Mouse (Mus musculus) midbrain, embryonic 12.5 days (tissue): ENCODE measurements around the gene Zbtb8a. TPM values are rescaled to one million over a fixed set of nuclear protein-coding genes. Genes with fewer than 3 reads are reported as not detected.

Experiments
- ATAC-seq: fragments of 200-750 bp; cut with Nextera tagmentation; 2 replicates; pipeline ENCODE4 v1.8.0; 2017; ENCODE audit warnings: low read depth, moderate TSS enrichment, moderate library complexity; ENCODE audit not compliant: low FRiP score
- H3K27ac ChIP-seq: fragments of 300-500 bp; sonication (generic); replicated peaks from 2 replicates; pipeline ENCODE4 v1.5.1; 2016; ENCODE audit warnings: mild to moderate bottlenecking
- H3K27me3 ChIP-seq: fragments of 300-500 bp; sonication (generic); 2 replicates; pipeline ENCODE4 v1.6.1; 2016; ENCODE audit warnings: mild to moderate bottlenecking
- H3K36me3 ChIP-seq: fragments of 300-500 bp; sonication (generic); 2 replicates; pipeline ENCODE4 v1.6.1; 2016
- H3K4me1 ChIP-seq: fragments of 300-500 bp; sonication (generic); 2 replicates; pipeline ENCODE4 v1.6.1; 2016
- H3K4me2 ChIP-seq: fragments of 300-500 bp; sonication (generic); replicated peaks from 2 replicates; pipeline ENCODE4 v1.6.1; 2016; ENCODE audit warnings: mild to moderate bottlenecking, moderate library complexity
- H3K4me3 ChIP-seq: fragments of 300-500 bp; sonication (generic); 2 replicates; pipeline ENCODE4 v1.5.1; 2016; ENCODE audit warnings: mild to moderate bottlenecking
- H3K9ac ChIP-seq: fragments of 300-500 bp; sonication (generic); replicated peaks from 2 replicates; pipeline ENCODE4 v1.6.1; 2016; ENCODE audit warnings: mild to moderate bottlenecking, moderate library complexity
- H3K9me3 ChIP-seq: fragments of 300-500 bp; sonication (generic); 2 replicates; pipeline ENCODE4 v1.6.1; 2016; ENCODE audit warnings: mild to moderate bottlenecking
- WGBS: fragments of 180-500 bp; shearing (Covaris S2); methylation state at CpG from one replicate; pipeline ENCODE4 v1.1.7; 2016; 5-methylcytosine and 5-hydroxymethylcytosine counted together
- polyA plus RNA-seq: library from polyadenylated mRNA; unstranded; fragments of >200 nt; fragmentation: Nextera tagmentation; extraction: Ambion mirVana; gene quantifications from 2 replicates; pipeline ENCODE4 v1.2.1, GENCODE M21; 2016

The Zbtb8a gene
- polyA plus RNA-seq, 1 experiment from 2014 or later, result 12.1 TPM

GRCm38 (mm10) chr4:129324756-129325155, 53.2 kb downstream of the Zbtb8a start:
- Histone ChIP-seq H3K4me2 (no peak overlapping the region), H3K36me3 (peaks cover 76% of the 10 kb centered on the region), H3K27ac (no peak overlapping the region), H3K9me3 (no peaks in the 10 kb centered on the region), H3K4me1 (no peaks in the 10 kb centered on the region), H3K9ac (no peak overlapping the region), H3K4me3 (no peak overlapping the region), H3K27me3 (no peaks in the 10 kb centered on the region)
- no peak for ATAC-seq
- WGBS, result 90% methylated on average over 1 of the region's 1 CpGs

- peaks cover 74% of the 10 kb centered on the region for H3K36me3 ChIP-seq
These were observed 54.4 kb downstream of the Zbtb8a start for GRCm38 (mm10) chr4:129323491-129323890.

GRCm38 (mm10) chr4:129322042-129322441, 55.9 kb downstream of the Zbtb8a start:
- no peak for ATAC-seq
- Histone ChIP-seq H3K9ac (no peak overlapping the region), H3K27ac (no peak overlapping the region), H3K4me2 (no peak overlapping the region), H3K4me3 (no peak overlapping the region), H3K27me3 (no peaks in the 10 kb centered on the region), H3K36me3 (peaks cover 74% of the 10 kb centered on the region), H3K4me1 (no peaks in the 10 kb centered on the region), H3K9me3 (no peaks in the 10 kb centered on the region)
- 96% methylated on average over 5 of the region's 5 CpGs for WGBS

More at GRCm38 (mm10) chr4:129323491-129323890, 54.4 kb downstream of the Zbtb8a start:
- ATAC-seq, result no peak
- Histone ChIP-seq H3K4me3 (no peak overlapping the region), H3K4me1 (no peaks in the 10 kb centered on the region), H3K27me3 (no peaks in the 10 kb centered on the region), H3K9me3 (no peaks in the 10 kb centered on the region), H3K4me2 (no peak overlapping the region), H3K27ac (no peak overlapping the region), H3K9ac (no peak overlapping the region)
- 98% methylated on average over 1 of the region's 1 CpGs for WGBS

GRCm38 (mm10) chr4:129320876-129321275, 57.0 kb downstream of the Zbtb8a start:
- WGBS, result 95% methylated on average over 1 of the region's 1 CpGs
- no peaks in the 10 kb centered on the region for H3K9me3 ChIP-seq
- H3K36me3 ChIP-seq, result peaks cover 73% of the 10 kb centered on the region
- no peaks in the 10 kb centered on the region for H3K27me3 ChIP-seq
- no peak for ATAC-seq
- H3K4me1 ChIP-seq, result no peaks in the 10 kb centered on the region
- H3K27ac ChIP-seq, result no peak overlapping the region
- H3K9ac ChIP-seq, result no peak overlapping the region
- H3K4me3 ChIP-seq, result no peak overlapping the region
- H3K4me2 ChIP-seq, result no peak overlapping the region

- Histone ChIP-seq H3K27me3 (no peaks in the 10 kb centered on the region), H3K4me3 (no peak overlapping the region), H3K4me2 (no peak overlapping the region), H3K27ac (no peak overlapping the region), H3K9me3 (no peaks in the 10 kb centered on the region), H3K9ac (no peak overlapping the region), H3K4me1 (no peaks in the 10 kb centered on the region), H3K36me3 (peaks cover 90% of the 10 kb centered on the region)
- 87% methylated on average over 3 of the region's 3 CpGs for WGBS
- ATAC-seq, result no peak
These were observed 64.0 kb downstream of the Zbtb8a start for GRCm38 (mm10) chr4:129313886-129314285.

GRCm38 (mm10) chr4:129307936-129308335, 70.0 kb downstream of the Zbtb8a start:
- Histone ChIP-seq H3K27me3 (no peaks in the 10 kb centered on the region), H3K4me1 (no peaks in the 10 kb centered on the region), H3K4me2 (no peak overlapping the region), H3K36me3 (peaks cover 67% of the 10 kb centered on the region), H3K9ac (no peak overlapping the region), H3K4me3 (no peak overlapping the region), H3K27ac (no peak overlapping the region), H3K9me3 (no peaks in the 10 kb centered on the region)
- 94% methylated on average over 1 of the region's 1 CpGs for WGBS
- ATAC-seq, result no peak

- Histone ChIP-seq H3K27ac (no peak overlapping the region), H3K36me3 (peaks cover 38% of the 10 kb centered on the region), H3K4me2 (no peak overlapping the region), H3K9ac (no peak overlapping the region), H3K4me3 (no peak overlapping the region), H3K27me3 (no peaks in the 10 kb centered on the region), H3K4me1 (peaks cover under 1% of the 10 kb centered on the region; the same call in 1 of the 2 replicates), H3K9me3 (no peaks in the 10 kb centered on the region)
- WGBS, result 83% methylated on average over 1 of the region's 1 CpGs
- no peak for ATAC-seq
These were observed 73.6 kb downstream of the Zbtb8a start for GRCm38 (mm10) chr4:129304306-129304705.

GRCm38 (mm10) chr4:129303816-129304215, 74.1 kb downstream of the Zbtb8a start:
- Histone ChIP-seq H3K4me2 (no peak overlapping the region), H3K4me1 (peaks cover 5% of the 10 kb centered on the region), H3K9me3 (no peaks in the 10 kb centered on the region), H3K36me3 (peaks cover 33% of the 10 kb centered on the region), H3K9ac (no peak overlapping the region), H3K27me3 (no peaks in the 10 kb centered on the region), H3K27ac (no peak overlapping the region), H3K4me3 (no peak overlapping the region)
- ATAC-seq, result no peak
- whole genome bisulfite sequencing, result 90% methylated on average over 9 of the region's 9 CpGs

Other genes starting within 250 kb of the Zbtb8a start
- 1.3 and 1.8 TPM in 2 replicates for gene Fndc5, start 241.1 kb downstream of the Zbtb8a start, polyA plus RNA-seq
- gene S100pbp, start 188.4 kb downstream of the Zbtb8a start, polyA plus RNA-seq, result 28.4 and 31.3 TPM in 2 replicates
- 104 and 108 TPM in 2 replicates for gene Yars, start 188.4 kb downstream of the Zbtb8a start, polyA plus RNA-seq
- gene C77080, start 116.7 kb downstream of the Zbtb8a start, polyA plus RNA-seq, result 5.2 and 6.3 TPM in 2 replicates
- gene Sync, start 90.5 kb downstream of the Zbtb8a start, polyA plus RNA-seq, result 0.62 and 0.66 TPM in 2 replicates
- gene Rbbp4, start 42.7 kb downstream of the Zbtb8a start, polyA plus RNA-seq, result 497 and 529 TPM in 2 replicates
- gene Zbtb8os, start 42.4 kb downstream of the Zbtb8a start, polyA plus RNA-seq, result 36.4 TPM in 2 replicates
- 4.1 and 5.0 TPM in 2 replicates for gene Zbtb8b, start 62.7 kb upstream of the Zbtb8a start, polyA plus RNA-seq
- 31.9 and 33.7 TPM in 2 replicates for gene Bsdc1, start 83.5 kb upstream of the Zbtb8a start, polyA plus RNA-seq
- gene Tssk3, start 112.9 kb upstream of the Zbtb8a start, polyA plus RNA-seq, result not detected in 2 replicates
- not detected in 2 replicates for gene Fam229a, start 113.1 kb upstream of the Zbtb8a start, polyA plus RNA-seq
- gene Marcksl1, start 135.5 kb upstream of the Zbtb8a start, polyA plus RNA-seq, result 2,082 and 2,101 TPM in 2 replicates
- gene Hdac1, start 164.6 kb upstream of the Zbtb8a start, polyA plus RNA-seq, result 188 and 190 TPM in 2 replicates
- 3.7 and 3.8 TPM in 2 replicates for gene Lck, start 195.5 kb upstream of the Zbtb8a start, polyA plus RNA-seq
- gene Fam167b, start 200.4 kb upstream of the Zbtb8a start, polyA plus RNA-seq, result 0.54 TPM in 1 of 2 replicates, not detected in the other
- 196 and 202 TPM in 2 replicates for gene Eif3i, start 222.5 kb upstream of the Zbtb8a start, polyA plus RNA-seq
- gene Tmem234, start 222.6 kb upstream of the Zbtb8a start, polyA plus RNA-seq, result 182 and 192 TPM in 2 replicates
- 2.8 and 2.9 TPM in 2 replicates for gene Dcdc2b, start 236.1 kb upstream of the Zbtb8a start, polyA plus RNA-seq
- gene Iqcc, start 241.0 kb upstream of the Zbtb8a start, polyA plus RNA-seq, result 26.7 and 30.7 TPM in 2 replicates
- gene Ccdc28b, start 245.8 kb upstream of the Zbtb8a start, polyA plus RNA-seq, result 88.3 TPM in 2 replicates